Mouse (Mus musculus) bone marrow, adult 2 months (tissue): ENCODE measurements around the gene Kcnh1.

ENCODE experiments used
- CTCF ChIP-seq: fragments of 200-500 bp; IDR thresholded peaks from 2 replicates; pipeline ENCODE4 v1.5.1; 2011; ENCODE audit warnings: low read length, control low read depth; ENCODE audit not compliant: control insufficient read depth, insufficient read depth
- POLR2A ChIP-seq: fragments of 200-500 bp; IDR thresholded peaks from 2 replicates; pipeline ENCODE4 v1.6.1; 2011; ENCODE audit warnings: low read depth, mild to moderate bottlenecking, control low read depth, low read length, borderline replicate concordance; ENCODE audit not compliant: control insufficient read depth

GRCm38 (mm10) chr1:192269911-192270310 lies 79.3 kb downstream of the Kcnh1 start:
- TF ChIP-seq CTCF (no peak), POLR2A (no peak)
